Mouse (Mus musculus): ENCODE data around the gene Cstl1. TPM values are rescaled to one million over a fixed set of nuclear protein-coding genes. Genes with fewer than 3 reads are reported as not detected.

The Cstl1 gene
- total RNA-seq (2014; fragmentation: Nextera tagmentation) (not detected in 2 replicates), total RNA-seq (2017) (not detected in 2 replicates), polyA plus RNA-seq (2012) (not detected in 2 replicates)

- Histone ChIP-seq H3K27me3 (ENCODE audit: insufficient read depth, low read length) (no peaks in the 10 kb centered on the region), H3K9me3 (replicated peaks) (no peaks in the 10 kb centered on the region), H3K4me1 (ENCODE audit: insufficient read depth, low read depth, low read length) (peaks cover 3% of the 10 kb centered on the region; the same call in 1 of the 2 replicates), H3K4me3 (ENCODE audit: low read depth, low read length) (no peak within 1 kb of the TSS), H3K36me3 (replicated peaks) (no peaks in the 10 kb centered on the region)
- DNase-seq (ENCODE audit: low spot score) (no peak), ATAC-seq (ENCODE audit: extremely low read depth, insufficient number of reproducible peaks, low FRiP score, poor library complexity, severe bottlenecking) (no peak)
- no peak for TF ChIP-seq GATA2 (IDR thresholded peaks at IDR 0.05; ENCODE audit: borderline replicate concordance, low read depth, low read length)
- TF ChIP-seq CTCF (IDR thresholded peaks at IDR 0.05; ENCODE audit: low read depth, low read length) = no peak
- TF ChIP-seq POLR2AphosphoS5 (IDR thresholded peaks at IDR 0.05; ENCODE audit: insufficient replicate concordance, low read depth, low read length) = no peak
- no peak for TF ChIP-seq GATA1 (IDR thresholded peaks at IDR 0.05; ENCODE audit: borderline replicate concordance, low read length)
- TF ChIP-seq TAL1 (conservative IDR thresholded peaks at IDR 0.05; ENCODE audit: low read depth, low read length) = no peak
Measured at GRCm38 (mm10) chr2:148750058-148750457, at the start of gene Cstl1. Gene Cstl1, plus strand, starts transcription at chr2:148750358.

GRCm38 (mm10) chr2:148706409-148707201 lies 43.6 kb upstream of the Cstl1 start:
- Histone ChIP-seq H3K36me3 (replicated peaks) (no peaks in the 10 kb centered on the region), H3K9me3 (replicated peaks) (no peaks in the 10 kb centered on the region), H3K27me3 (ENCODE audit: insufficient read depth, low read length) (0 out of 2 replicates have a peak, but pooled peaks cover 3% of the 10 kb centered on the region), H3K4me3 (ENCODE audit: low read depth, low read length) (no peak overlapping the region), H3K4me1 (ENCODE audit: insufficient read depth, low read depth, low read length) (no peaks in the 10 kb centered on the region)
- DNase-seq (ENCODE audit: low spot score) = no peak
- ATAC-seq (ENCODE audit: extremely low read depth, insufficient number of reproducible peaks, low FRiP score, poor library complexity, severe bottlenecking) = peak; percentile 58
- TF ChIP-seq GATA1 (IDR thresholded peaks at IDR 0.05; ENCODE audit: borderline replicate concordance, low read length) (no peak), CTCF (IDR thresholded peaks at IDR 0.05; ENCODE audit: low read depth, low read length) (0 out of 2 replicates have a peak, but pooled peaks have one; percentile 17)

GRCm38 (mm10) chr2:148707202-148707530 lies 43.0 kb upstream of the Cstl1 start:
- no peak for DNase-seq (ENCODE audit: low spot score)
- TF ChIP-seq POLR2AphosphoS5 (IDR thresholded peaks at IDR 0.05; ENCODE audit: insufficient replicate concordance, low read depth, low read length) (no peak), GATA1 (IDR thresholded peaks at IDR 0.05; ENCODE audit: borderline replicate concordance, low read length) (no peak), TAL1 (conservative IDR thresholded peaks at IDR 0.05; ENCODE audit: low read depth, low read length) (no peak), GATA2 (IDR thresholded peaks at IDR 0.05; ENCODE audit: borderline replicate concordance, low read depth, low read length) (no peak), CTCF (IDR thresholded peaks at IDR 0.05; ENCODE audit: low read depth, low read length) (no peak)
- no peaks in the 10 kb centered on the region for H3K4me1 ChIP-seq (ENCODE audit: insufficient read depth, low read depth, low read length)
- no peaks in the 10 kb centered on the region for H3K36me3 ChIP-seq (replicated peaks)
- 0 out of 2 replicates have a peak, but pooled peaks cover 3% of the 10 kb centered on the region for H3K27me3 ChIP-seq (ENCODE audit: insufficient read depth, low read length)
- no peak overlapping the region for H3K4me3 ChIP-seq (ENCODE audit: low read depth, low read length)
- no peak for ATAC-seq (ENCODE audit: extremely low read depth, insufficient number of reproducible peaks, low FRiP score, poor library complexity, severe bottlenecking)
- no peaks in the 10 kb centered on the region for H3K9me3 ChIP-seq (replicated peaks)

- no peak for TF ChIP-seq GATA1 (IDR thresholded peaks at IDR 0.05; ENCODE audit: borderline replicate concordance, low read length)
- no peak for TF ChIP-seq GATA2 (IDR thresholded peaks at IDR 0.05; ENCODE audit: borderline replicate concordance, low read depth, low read length)
- TF ChIP-seq TAL1 (conservative IDR thresholded peaks at IDR 0.05; ENCODE audit: low read depth, low read length) = no peak
- TF ChIP-seq POLR2AphosphoS5 (IDR thresholded peaks at IDR 0.05; ENCODE audit: insufficient replicate concordance, low read depth, low read length) = no peak
- TF ChIP-seq CTCF (IDR thresholded peaks at IDR 0.05; ENCODE audit: low read depth, low read length) = no peak
- no peaks in the 10 kb centered on the region for H3K4me1 ChIP-seq (ENCODE audit: insufficient read depth, low read depth, low read length)
- H3K4me3 ChIP-seq (ENCODE audit: low read depth, low read length) = no peak overlapping the region
- no peak for ATAC-seq (ENCODE audit: extremely low read depth, insufficient number of reproducible peaks, low FRiP score, poor library complexity, severe bottlenecking)
- no peaks in the 10 kb centered on the region for H3K27me3 ChIP-seq (ENCODE audit: insufficient read depth, low read length)
- no peaks in the 10 kb centered on the region for H3K9me3 ChIP-seq (replicated peaks)
- H3K36me3 ChIP-seq (replicated peaks) = no peaks in the 10 kb centered on the region
- DNase-seq (ENCODE audit: low spot score) = no peak
Measured at GRCm38 (mm10) chr2:148712326-148712725, 37.8 kb upstream of the Cstl1 start.

GRCm38 (mm10) chr2:148717072-148717471 lies 33.1 kb upstream of the Cstl1 start:
- H3K9me3 ChIP-seq (replicated peaks) = no peaks in the 10 kb centered on the region
- DNase-seq (ENCODE audit: low spot score) = no peak
- ATAC-seq (ENCODE audit: extremely low read depth, insufficient number of reproducible peaks, low FRiP score, poor library complexity, severe bottlenecking) = no peak
- no peaks in the 10 kb centered on the region for H3K4me1 ChIP-seq (ENCODE audit: insufficient read depth, low read depth, low read length)
- TF ChIP-seq CTCF (IDR thresholded peaks at IDR 0.05; ENCODE audit: low read depth, low read length) (no peak), POLR2AphosphoS5 (IDR thresholded peaks at IDR 0.05; ENCODE audit: insufficient replicate concordance, low read depth, low read length) (no peak), GATA2 (IDR thresholded peaks at IDR 0.05; ENCODE audit: borderline replicate concordance, low read depth, low read length) (no peak), GATA1 (IDR thresholded peaks at IDR 0.05; ENCODE audit: borderline replicate concordance, low read length) (no peak), TAL1 (conservative IDR thresholded peaks at IDR 0.05; ENCODE audit: low read depth, low read length) (no peak)
- no peaks in the 10 kb centered on the region for H3K36me3 ChIP-seq (replicated peaks)
- H3K4me3 ChIP-seq (ENCODE audit: low read depth, low read length) = no peak overlapping the region
- H3K27me3 ChIP-seq (ENCODE audit: insufficient read depth, low read length) = no peaks in the 10 kb centered on the region

- ATAC-seq (ENCODE audit: extremely low read depth, insufficient number of reproducible peaks, low FRiP score, poor library complexity, severe bottlenecking) (no peak), DNase-seq (ENCODE audit: low spot score) (no peak)
- no peak for TF ChIP-seq TAL1 (conservative IDR thresholded peaks at IDR 0.05; ENCODE audit: low read depth, low read length)
- TF ChIP-seq POLR2AphosphoS5 (IDR thresholded peaks at IDR 0.05; ENCODE audit: insufficient replicate concordance, low read depth, low read length) = no peak
- TF ChIP-seq GATA2 (IDR thresholded peaks at IDR 0.05; ENCODE audit: borderline replicate concordance, low read depth, low read length) = no peak
- TF ChIP-seq GATA1 (IDR thresholded peaks at IDR 0.05; ENCODE audit: borderline replicate concordance, low read length) = no peak
- no peak for TF ChIP-seq CTCF (IDR thresholded peaks at IDR 0.05; ENCODE audit: low read depth, low read length)
- no peaks in the 10 kb centered on the region for H3K4me1 ChIP-seq (ENCODE audit: insufficient read depth, low read depth, low read length)
- no peak overlapping the region for H3K4me3 ChIP-seq (ENCODE audit: low read depth, low read length)
- H3K36me3 ChIP-seq (replicated peaks) = no peaks in the 10 kb centered on the region
- H3K27me3 ChIP-seq (ENCODE audit: insufficient read depth, low read length) = no peaks in the 10 kb centered on the region
- no peaks in the 10 kb centered on the region for H3K9me3 ChIP-seq (replicated peaks)
Measured at GRCm38 (mm10) chr2:148719271-148719995, 30.7 kb upstream of the Cstl1 start.
